Mouse (Mus musculus) myocyte (in vitro differentiated cells): ENCODE data around the gene Psmb3. TPM values are rescaled to one million over a fixed set of nuclear protein-coding genes. Genes with fewer than 3 reads are reported as not detected.

Experiments
- H3K27me3 ChIP-seq: one replicate; pipeline ENCODE4 v1.6.1; 2011; ENCODE audit not compliant: control insufficient read depth, insufficient read depth, insufficient read length
- H3K36me3 ChIP-seq: one replicate; pipeline ENCODE4 v1.6.1; 2011; ENCODE audit not compliant: control insufficient read depth, insufficient read depth
- H3K4me2 ChIP-seq: one replicate; pipeline ENCODE4 v1.6.1; 2011; ENCODE audit warnings: low read depth, control low read depth
- H3K4me3 ChIP-seq: one replicate; pipeline ENCODE4 v1.5.1; 2011; ENCODE audit warnings: mild to moderate bottlenecking, control low read depth, moderate library complexity
- H3K79me2 ChIP-seq: one replicate; pipeline ENCODE4 v1.6.1; 2011; ENCODE audit not compliant: control insufficient read depth, insufficient read depth
- H3ac ChIP-seq: one replicate; pipeline ENCODE4 v1.6.1; 2011; ENCODE audit not compliant: control insufficient read depth, insufficient read length
- CEBPB ChIP-seq: IDR thresholded peaks from 2 replicates; pipeline ENCODE4 v1.6.1; 2011; ENCODE audit warnings: mild to moderate bottlenecking, moderate library complexity; ENCODE audit not compliant: poor library complexity, insufficient read depth, severe bottlenecking
- E2F4 ChIP-seq: IDR thresholded peaks from one replicate; pipeline ENCODE4 v1.6.1; 2011; ENCODE audit warnings: mild to moderate bottlenecking, control low read depth, moderate library complexity; ENCODE audit not compliant: insufficient read depth
- MAX ChIP-seq: IDR thresholded peaks from one replicate; pipeline ENCODE4 v1.6.1; 2011; ENCODE audit warnings: low read depth, mild to moderate bottlenecking, control low read depth
- MYOD1 ChIP-seq, 3 experiments: IDR thresholded peaks; one replicate each; pipeline ENCODE4 v1.6.1; 2011; ENCODE audit warnings: control low read depth in 2 of 3, low read depth in 2 of 3, mild to moderate bottlenecking in 2 of 3, moderate library complexity in 1 of 3; ENCODE audit not compliant: insufficient read length in 2 of 3, control insufficient read depth in 1 of 3
- MYOG ChIP-seq, 3 experiments: IDR thresholded peaks; one replicate each; pipeline ENCODE4 v1.6.1; 2011; ENCODE audit warnings: control low read depth in 2 of 3, low read depth in 2 of 3, mild to moderate bottlenecking in 2 of 3; ENCODE audit not compliant: insufficient read length in 2 of 3, control insufficient read depth in 1 of 3, insufficient read depth in 1 of 3
- POLR2A ChIP-seq: IDR thresholded peaks from one replicate; pipeline ENCODE4 v1.6.1; 2011; ENCODE audit warnings: low read depth, mild to moderate bottlenecking, control low read depth, moderate library complexity; ENCODE audit not compliant: insufficient read length
- POLR2AphosphoS2 ChIP-seq: IDR thresholded peaks from one replicate; pipeline ENCODE4 v1.6.1; 2011; ENCODE audit warnings: low read depth, control low read depth; ENCODE audit not compliant: insufficient read length
- REST ChIP-seq: IDR thresholded peaks from one replicate; pipeline ENCODE4 v1.6.1; 2011; ENCODE audit warnings: mild to moderate bottlenecking, control low read depth, moderate library complexity; ENCODE audit not compliant: insufficient read depth, insufficient read length
- SRF ChIP-seq: IDR thresholded peaks from one replicate; pipeline ENCODE4 v1.6.1; 2011; ENCODE audit warnings: low read depth; ENCODE audit not compliant: control insufficient read depth, insufficient read length
- TCF12 ChIP-seq: IDR thresholded peaks from one replicate; pipeline ENCODE4 v1.6.1; 2011; ENCODE audit warnings: mild to moderate bottlenecking, control low read depth; ENCODE audit not compliant: poor library complexity, insufficient read depth, severe bottlenecking
- TCF3 ChIP-seq: IDR thresholded peaks from one replicate; pipeline ENCODE4 v1.6.1; 2011; ENCODE audit warnings: low read depth, control low read depth; ENCODE audit not compliant: insufficient read length
- USF1 ChIP-seq: IDR thresholded peaks from one replicate; pipeline ENCODE4 v1.6.1; 2011; ENCODE audit warnings: low read depth, mild to moderate bottlenecking, control low read depth, moderate library complexity
- polyA plus RNA-seq: library from polyadenylated mRNA; unstranded; fragments of >200 nt; fragmentation: generic; extraction: Trizol; gene quantifications from one replicate; pipeline ENCODE4 v1.2.1, GENCODE M21; 2012; ENCODE audit warnings: missing spikeins

Gene Psmb3
- polyA plus RNA-seq, 1 experiment: 694 TPM

- H3K79me2 ChIP-seq: peaks cover 48% of the 10 kb centered on the region
- H3K4me3 ChIP-seq: peak overlapping the region; percentile 89
- no peaks in the 10 kb centered on the region for H3K36me3 ChIP-seq
- H3ac ChIP-seq: peak overlapping the region; percentile 26
- peak overlapping the region; percentile 87 for H3K4me2 ChIP-seq
- no peaks in the 10 kb centered on the region for H3K27me3 ChIP-seq
- TF ChIP-seq REST (no peak), POLR2A (no peak), TCF3 (no peak), E2F4 (no peak), POLR2AphosphoS2 (no peak), TCF12 (no peak), USF1 (no peak), MYOG (IDR thresholded peaks at IDR 0.05; ENCODE audit: control insufficient read depth in 1 of 3, insufficient read depth in 1 of 3, insufficient read length in 2 of 3, low read depth in 2 of 3) (no peak), MYOD1 (IDR thresholded peaks at IDR 0.05; ENCODE audit: control insufficient read depth in 1 of 3, insufficient read length in 2 of 3, low read depth in 2 of 3) (no peak), SRF (no peak), CEBPB (no peak), MAX (no peak)
Measured at GRCm38 (mm10) chr11:97698741-97699611, 4.2 kb upstream of the Psmb3 start.

- H3K4me3 ChIP-seq: peak overlapping the region; percentile 89
Measured at GRCm38 (mm10) chr11:97699626-97700002, 3.6 kb upstream of the Psmb3 start.

GRCm38 (mm10) chr11:97700003-97700745 is 3.0 kb upstream of the Psmb3 start, which contains the start of gene Pcgf2:
Gene Pcgf2 (minus strand): TSS chr11:97700497.
- peak within 1 kb of the TSS; percentile 26 for H3ac ChIP-seq

More at GRCm38 (mm10) chr11:97699626-97700002, 3.6 kb upstream of the Psmb3 start:
- peak overlapping the region; percentile 93 for H3K4me2 ChIP-seq
- H3K79me2 ChIP-seq: peaks cover 54% of the 10 kb centered on the region
- no peaks in the 10 kb centered on the region for H3K27me3 ChIP-seq
- peak overlapping the region; percentile 26 for H3ac ChIP-seq
- TF ChIP-seq MYOG (IDR thresholded peaks at IDR 0.05; ENCODE audit: control insufficient read depth in 1 of 3, insufficient read depth in 1 of 3, insufficient read length in 2 of 3, low read depth in 2 of 3) (no peak), POLR2A (peak; percentile 70), MAX (no peak), MYOD1 (IDR thresholded peaks at IDR 0.05; ENCODE audit: control insufficient read depth in 1 of 3, insufficient read length in 2 of 3, low read depth in 2 of 3) (peak in 1 of 3 experiments; percentile 27), E2F4 (no peak), USF1 (peak; percentile 97), POLR2AphosphoS2 (peak; percentile 79)
- H3K36me3 ChIP-seq: no peaks in the 10 kb centered on the region

GRCm38 (mm10) chr11:97700746-97701580 is 2.2 kb upstream of the Psmb3 start:
- H3K27me3 ChIP-seq: no peaks in the 10 kb centered on the region
- peak overlapping the region; percentile 93 for H3K4me2 ChIP-seq
- H3K79me2 ChIP-seq: peaks cover 55% of the 10 kb centered on the region
- TF ChIP-seq TCF3 (no peak), MAX (no peak), POLR2AphosphoS2 (no peak), POLR2A (no peak), USF1 (no peak), TCF12 (no peak), CEBPB (no peak), MYOG (IDR thresholded peaks at IDR 0.05; ENCODE audit: control insufficient read depth in 1 of 3, insufficient read depth in 1 of 3, insufficient read length in 2 of 3, low read depth in 2 of 3) (no peak), SRF (no peak), REST (no peak), E2F4 (no peak), MYOD1 (IDR thresholded peaks at IDR 0.05; ENCODE audit: control insufficient read depth in 1 of 3, insufficient read length in 2 of 3, low read depth in 2 of 3) (no peak)
- no peaks in the 10 kb centered on the region for H3K36me3 ChIP-seq
- H3K4me3 ChIP-seq: peak overlapping the region; percentile 89
- peak overlapping the region; percentile 26 for H3ac ChIP-seq

More at GRCm38 (mm10) chr11:97700003-97700745, 3.0 kb upstream of the Psmb3 start, which contains the start of gene Pcgf2:
- Histone ChIP-seq H3K36me3 (no peaks in the 10 kb centered on the region), H3K4me3 (peak within 1 kb of the TSS; percentile 89), H3K4me2 (peak within 1 kb of the TSS; percentile 93), H3K79me2 (peaks cover 57% of the 10 kb centered on the region), H3K27me3 (no peaks in the 10 kb centered on the region)
- TF ChIP-seq MAX (no peak), CEBPB (no peak), MYOD1 (IDR thresholded peaks at IDR 0.05; ENCODE audit: control insufficient read depth in 1 of 3, insufficient read length in 2 of 3, low read depth in 2 of 3) (peak in 1 of 3 experiments; percentile 26), SRF (no peak), POLR2AphosphoS2 (peak; percentile 81), USF1 (no peak), MYOG (IDR thresholded peaks at IDR 0.05; ENCODE audit: control insufficient read depth in 1 of 3, insufficient read depth in 1 of 3, insufficient read length in 2 of 3, low read depth in 2 of 3) (peak in 1 of 3 experiments; percentile 2), POLR2A (peak; percentile 68)
